Mouse (Mus musculus) heart, adult 2 months (tissue): ENCODE results near the gene Pnkd. TPM values are rescaled to one million over a fixed set of nuclear protein-coding genes. Genes with fewer than 3 reads are reported as not detected.
"Not testable (repeated sequence)": the region's sequence is repeated elsewhere in the genome, so short reads cannot be mapped to it uniquely, and the experiment has no call there.

ENCODE experiments used
- DNase-seq, 2 experiments: peaks; one replicate each; pipeline ENCODE4 v3.0.0; 2021
- H3K27ac ChIP-seq: fragments of 200-600 bp; 2 replicates; pipeline ENCODE4 v1.8.1; 2022
- H3K27me3 ChIP-seq: fragments of 200-500 bp; 2 replicates; pipeline ENCODE4 v1.6.1; 2012; ENCODE audit warnings: mild to moderate bottlenecking, low read length, inconsistent platforms, mixed read lengths; ENCODE audit not compliant: control insufficient read depth, insufficient read depth
- H3K36me3 ChIP-seq: fragments of 200-500 bp; 2 replicates; pipeline ENCODE4 v1.6.1; 2012; ENCODE audit warnings: low read length, inconsistent platforms; ENCODE audit not compliant: control insufficient read depth, insufficient read depth
- H3K4me1 ChIP-seq: fragments of 200-500 bp; 2 replicates; pipeline ENCODE4 v1.6.1; 2011; ENCODE audit warnings: low read length; ENCODE audit not compliant: control insufficient read depth, insufficient read depth
- H3K4me3 ChIP-seq: fragments of 200-600 bp; 2 replicates; pipeline ENCODE4 v1.8.1; 2022
- H3K79me2 ChIP-seq: fragments of 200-500 bp; replicated peaks from 2 replicates; pipeline ENCODE4 v1.6.1; 2012; ENCODE audit warnings: mild to moderate bottlenecking, inconsistent platforms, low read length, moderate library complexity, mixed read lengths; ENCODE audit not compliant: control insufficient read depth, insufficient read depth
- H3K9ac ChIP-seq: fragments of 200-500 bp; 2 replicates; pipeline ENCODE4 v1.6.1; 2012; ENCODE audit warnings: low read depth, mild to moderate bottlenecking, control low read depth, inconsistent platforms, low read length, mixed read lengths
- CTCF ChIP-seq: fragments of 200-600 bp; IDR thresholded peaks from 2 replicates; pipeline ENCODE4 v1.8.1; 2022; ENCODE audit warnings: antibody characterized with exemption, mild to moderate bottlenecking, moderate library complexity
- EP300 ChIP-seq: fragments of 200-500 bp; IDR thresholded peaks from 2 replicates; pipeline ENCODE4 v1.6.1; 2011; ENCODE audit warnings: low read depth, low read length, control low read depth; ENCODE audit not compliant: insufficient read depth
- POLR2A ChIP-seq: fragments of 200-500 bp; IDR thresholded peaks from 2 replicates; pipeline ENCODE4 v1.6.1; 2011; ENCODE audit warnings: mild to moderate bottlenecking, low read depth, low read length, control low read depth; ENCODE audit not compliant: insufficient read depth
- WGBS: fragments of 180-500 bp; shearing (Covaris S2); methylation state at CpG from one replicate; pipeline ENCODE4 v1.1.7; 2018; 5-methylcytosine and 5-hydroxymethylcytosine counted together
- intact Hi-C: fragments of 180-260 bp; cut with DNase I; formaldehyde crosslinking; loops from one replicate; pipeline ENCODE4 v1.15.1; 2025
- polyA plus RNA-seq: library from polyadenylated mRNA; depleted of rRNA; stranded (reverse); fragments of >200 nt; gene quantifications from 2 replicates; pipeline ENCODE4 v1.2.3, GENCODE M21; 2012
- total RNA-seq, 2 experiments: library from RNA; stranded (reverse); gene quantifications; 2 replicates each; pipeline ENCODE4 v1.2.3; 2021

Pnkd gene
- total and polyA plus RNA-seq, 3 experiments, result 113 to 140 (median 126) TPM

DNA sequence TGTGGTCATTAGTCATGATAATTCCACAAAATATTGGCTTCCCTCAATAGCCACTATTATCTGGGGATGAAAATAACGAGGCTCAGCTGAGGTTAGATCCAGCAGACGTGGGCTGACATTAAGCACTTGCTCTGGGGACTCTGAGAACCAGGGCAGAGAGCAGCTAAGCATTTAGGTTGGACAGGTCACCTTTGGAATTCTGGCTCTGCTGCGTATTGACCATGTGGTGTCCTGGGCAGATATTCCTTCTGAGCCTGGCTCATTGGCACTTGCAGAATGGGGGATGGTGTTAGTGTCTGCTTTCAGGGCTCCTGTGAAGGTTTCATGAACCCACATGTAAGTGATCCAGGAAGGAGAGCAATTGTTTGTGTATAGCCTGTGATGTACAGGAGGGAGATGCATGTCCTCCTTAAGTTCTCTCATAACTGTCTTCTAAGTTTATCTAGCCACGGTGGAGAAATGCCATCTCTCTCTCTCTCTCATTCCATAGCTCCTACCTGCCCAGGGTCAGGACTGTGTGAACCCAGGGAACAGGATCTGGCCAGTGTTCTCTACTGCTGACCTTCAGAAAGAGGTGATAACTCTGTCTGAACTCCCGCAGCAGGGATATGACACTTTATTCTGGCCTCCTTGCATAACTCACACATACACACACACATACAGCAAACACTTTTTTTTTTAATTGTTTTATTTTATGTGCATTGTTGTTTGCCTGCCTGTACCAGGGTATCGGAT is 50.9 kb downstream of the Pnkd start:
- Histone ChIP-seq H3K36me3 (peaks cover 12% of the 10 kb centered on the region), H3K79me2 (0 out of 2 replicates have a peak, but pooled peaks cover 1% of the 10 kb centered on the region), H3K27me3 (no peaks in the 10 kb centered on the region), H3K4me1 (peaks cover 43% of the 10 kb centered on the region), H3K4me3 (no peak overlapping the region), H3K9ac (no peak overlapping the region), H3K27ac (peak overlapping the region; percentile 91)
- WGBS, result 41% methylated on average over 6 of the region's 6 CpGs
- TF ChIP-seq CTCF (no peak), POLR2A (0 out of 2 replicates have a peak, but pooled peaks have one; percentile 9)
- peak in 1 of 2 experiments; percentile 50 for DNase-seq
- intact Hi-C loops, result no loop called here

GRCm38 (mm10) chr1:74337241-74337771 is 52.6 kb downstream of the Pnkd start:
- no peak for DNase-seq
- Histone ChIP-seq H3K9ac (no peak overlapping the region), H3K4me1 (peaks cover 38% of the 10 kb centered on the region), H3K27ac (peak overlapping the region; percentile 91), H3K27me3 (no peaks in the 10 kb centered on the region), H3K79me2 (0 out of 2 replicates have a peak, but pooled peaks cover 1% of the 10 kb centered on the region), H3K36me3 (peaks cover 12% of the 10 kb centered on the region), H3K4me3 (no peak overlapping the region)
- intact Hi-C loops, result no loop called here
- TF ChIP-seq CTCF (no peak), POLR2A (no peak), EP300 (no peak)
- 59% methylated on average over 3 of the region's 3 CpGs for WGBS

GRCm38 (mm10) chr1:74338013-74338412 is 53.3 kb downstream of the Pnkd start:
- intact Hi-C loops, result no loop called here
- Histone ChIP-seq H3K4me1 (peaks cover 39% of the 10 kb centered on the region), H3K79me2 (0 out of 2 replicates have a peak, but pooled peaks cover 1% of the 10 kb centered on the region), H3K27me3 (no peaks in the 10 kb centered on the region), H3K27ac (no peak overlapping the region; the same call in 1 of the 2 replicates), H3K4me3 (no peak overlapping the region), H3K9ac (no peak overlapping the region), H3K36me3 (peaks cover 12% of the 10 kb centered on the region)
- TF ChIP-seq EP300 (no peak), CTCF (no peak), POLR2A (no peak)
- WGBS, result 54% methylated on average over 5 of the region's 5 CpGs
- DNase-seq, result no peak

GRCm38 (mm10) chr1:74338626-74339025 is 53.9 kb downstream of the Pnkd start:
- intact Hi-C loops, result no loop called here
- Histone ChIP-seq H3K79me2 (0 out of 2 replicates have a peak, but pooled peaks cover 1% of the 10 kb centered on the region), H3K36me3 (peaks cover 12% of the 10 kb centered on the region), H3K27ac (no peak overlapping the region), H3K9ac (no peak overlapping the region), H3K4me1 (peaks cover 41% of the 10 kb centered on the region), H3K4me3 (no peak overlapping the region), H3K27me3 (no peaks in the 10 kb centered on the region)
- TF ChIP-seq POLR2A (no peak), EP300 (no peak), CTCF (no peak)
- WGBS, result 57% methylated on average over 4 of the region's 4 CpGs
- no peak for DNase-seq

DNA sequence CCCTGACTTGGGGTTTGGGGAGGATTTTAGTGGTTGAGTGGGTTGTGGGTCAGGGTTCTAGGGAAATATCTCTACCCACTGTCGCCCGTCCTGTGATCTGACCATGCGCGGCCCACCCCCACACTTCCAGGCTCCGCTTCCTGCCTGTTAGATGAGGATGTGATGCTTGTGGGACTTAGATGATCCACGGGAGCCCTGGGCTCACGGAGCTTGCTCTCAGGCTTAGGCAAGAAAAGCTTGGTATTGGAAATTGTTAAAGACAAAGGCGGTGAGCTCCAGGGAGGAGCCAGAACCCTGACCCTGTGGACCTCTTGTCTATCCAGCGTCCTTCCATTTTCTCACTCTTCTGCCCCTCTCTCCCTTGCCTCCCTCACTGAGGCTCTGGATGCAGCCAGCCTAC is 55.2 kb downstream of the Pnkd start:
- 51% methylated on average over 9 of the region's 9 CpGs for WGBS
- Histone ChIP-seq H3K9ac (no peak overlapping the region), H3K36me3 (peaks cover 12% of the 10 kb centered on the region), H3K4me3 (no peak overlapping the region), H3K27ac (peak overlapping the region; percentile 61), H3K79me2 (no peaks in the 10 kb centered on the region), H3K4me1 (peaks cover 48% of the 10 kb centered on the region), H3K27me3 (no peaks in the 10 kb centered on the region)
- DNase-seq, result no peak
- no peak for TF ChIP-seq EP300
- intact Hi-C loops, result no loop called here

DNA sequence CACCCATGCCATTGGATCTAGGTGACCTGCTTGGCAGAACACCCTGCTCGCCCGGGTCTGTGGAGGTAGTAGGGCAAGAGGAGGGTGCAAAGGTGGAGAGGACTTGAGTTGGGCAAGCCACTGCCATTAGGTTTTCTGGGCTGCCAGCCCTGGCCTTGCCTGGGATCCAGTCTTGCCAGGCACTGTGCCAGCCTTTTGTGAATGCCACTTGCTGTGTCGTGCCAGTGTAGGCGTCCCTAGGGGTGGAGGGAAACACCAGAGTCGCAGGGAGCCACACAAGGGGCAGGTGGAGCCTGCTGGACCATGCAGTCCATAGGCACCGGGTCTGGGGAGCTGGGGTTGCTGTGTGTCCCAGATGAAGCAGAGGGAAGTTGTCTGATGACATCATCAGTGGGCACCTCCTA is 55.6 kb downstream of the Pnkd start:
- Histone ChIP-seq H3K36me3 (peaks cover 12% of the 10 kb centered on the region), H3K4me3 (no peak overlapping the region), H3K27me3 (no peaks in the 10 kb centered on the region), H3K79me2 (no peaks in the 10 kb centered on the region), H3K27ac (peak overlapping the region; percentile 61; the same call in 1 of the 2 replicates), H3K9ac (no peak overlapping the region), H3K4me1 (peaks cover 44% of the 10 kb centered on the region)
- intact Hi-C loops, result no loop called here
- TF ChIP-seq EP300 (0 out of 2 replicates have a peak, but pooled peaks have one; percentile 10), POLR2A (no peak), CTCF (no peak)
- DNase-seq, result peak; percentile 71 to 82
- WGBS, result 63% methylated on average over 6 of the region's 6 CpGs

- 94% methylated on average over 4 of the region's 4 CpGs for WGBS
- H3K79me2 ChIP-seq, DNase-seq, H3K27ac ChIP-seq, intact Hi-C loops, H3K36me3 ChIP-seq, H3K4me3 ChIP-seq, H3K27me3 ChIP-seq, H3K9ac ChIP-seq: not testable (repeated sequence)
- H3K4me1 ChIP-seq, result peaks cover 39% of the 10 kb centered on the region
These were observed 56.3 kb downstream of the Pnkd start for GRCm38 (mm10) chr1:74340992-74341391.
